Mouse (Mus musculus) megakaryocyte, embryonic 14.5 days (primary cell): ENCODE measurements around the gene Gm49393.

ENCODE experiments used
- FLI1 ChIP-seq: IDR thresholded peaks from 2 replicates; pipeline ENCODE4 v1.6.1; 2012; ENCODE audit warnings: low read length, inconsistent platforms, mixed read lengths
- GATA1 ChIP-seq: IDR thresholded peaks from 3 replicates; pipeline ENCODE4 v1.6.1; 2012; ENCODE audit warnings: mixed read lengths, low read length, inconsistent platforms, borderline replicate concordance

GRCm38 (mm10) chr13:60892301-60892700, 43.1 kb downstream of the Gm49393 start:
- no peak for TF ChIP-seq GATA1
- TF ChIP-seq FLI1 = no peak
